Mouse (Mus musculus) heart, embryonic 11.5 days (tissue): ENCODE measurements at regions not wholly inside any gene's neighbourhood (a gene's known extent, or its start where the extent isn't known, plus 50 kb on each side); places are given as distances from the start of the nearest gene placed in this dataset.

ENCODE experiments used
- ATAC-seq: fragments of 200-750 bp; cut with Nextera tagmentation; replicated peaks from 2 replicates; pipeline ENCODE4 v1.8.0; 2017; ENCODE audit warnings: moderate library complexity; ENCODE audit not compliant: insufficient number of reproducible peaks, low FRiP score, low TSS enrichment
- H3K27ac ChIP-seq: fragments of 300-500 bp; sonication (generic); 2 replicates; pipeline ENCODE4 v1.5.1; 2014; ENCODE audit warnings: mild to moderate bottlenecking, low read depth, low read length
- H3K27me3 ChIP-seq: fragments of 300-500 bp; sonication (generic); 2 replicates; pipeline ENCODE4 v1.6.1; 2014; ENCODE audit warnings: mild to moderate bottlenecking, low read length, mixed read lengths; ENCODE audit not compliant: control insufficient read depth, insufficient read depth
- H3K36me3 ChIP-seq: fragments of 300-500 bp; sonication (generic); 2 replicates; pipeline ENCODE4 v1.6.1; 2014; ENCODE audit warnings: mild to moderate bottlenecking, low read length, moderate library complexity, mixed read lengths; ENCODE audit not compliant: control insufficient read depth, insufficient read depth
- H3K4me1 ChIP-seq: fragments of 300-500 bp; sonication (generic); 2 replicates; pipeline ENCODE4 v1.6.1; 2014; ENCODE audit warnings: low read length; ENCODE audit not compliant: control insufficient read depth, insufficient read depth
- H3K4me2 ChIP-seq: fragments of 300-500 bp; sonication (generic); 2 replicates; pipeline ENCODE4 v1.6.1; 2014; ENCODE audit warnings: mild to moderate bottlenecking, moderate library complexity
- H3K4me3 ChIP-seq: fragments of 300-500 bp; sonication (generic); 2 replicates; pipeline ENCODE4 v1.5.1; 2014; ENCODE audit warnings: low read depth, low read length
- H3K9ac ChIP-seq: fragments of 300-500 bp; sonication (generic); 2 replicates; pipeline ENCODE4 v1.6.1; 2014; ENCODE audit warnings: mild to moderate bottlenecking, low read depth, low read length, moderate library complexity
- H3K9me3 ChIP-seq: fragments of 300-500 bp; sonication (generic); replicated peaks from 2 replicates; pipeline ENCODE4 v1.6.1; 2016; ENCODE audit warnings: low read length; ENCODE audit not compliant: control insufficient read depth
- WGBS: fragments of 180-500 bp; shearing (Covaris S2); extraction: QIAGEN DNeasy Blood & Tissue Kit; methylation state at CpG from one replicate; pipeline ENCODE4 v1.1.7; 2014; ENCODE audit not compliant: insufficient replicate concordance; 5-methylcytosine and 5-hydroxymethylcytosine counted together

- 79% methylated on average over 3 of the region's 3 CpGs for WGBS
- Histone ChIP-seq H3K27me3 (no peaks in the 10 kb centered on the region), H3K4me1 (no peaks in the 10 kb centered on the region), H3K4me2 (no peak overlapping the region), H3K36me3 (no peaks in the 10 kb centered on the region), H3K27ac (no peak overlapping the region), H3K9me3 (no peaks in the 10 kb centered on the region), H3K9ac (no peak overlapping the region), H3K4me3 (no peak overlapping the region)
- ATAC-seq, result no peak
These were observed 81.7 kb upstream of the Pcbd1 start for GRCm38 (mm10) chr10:61007403-61007802.

DNA sequence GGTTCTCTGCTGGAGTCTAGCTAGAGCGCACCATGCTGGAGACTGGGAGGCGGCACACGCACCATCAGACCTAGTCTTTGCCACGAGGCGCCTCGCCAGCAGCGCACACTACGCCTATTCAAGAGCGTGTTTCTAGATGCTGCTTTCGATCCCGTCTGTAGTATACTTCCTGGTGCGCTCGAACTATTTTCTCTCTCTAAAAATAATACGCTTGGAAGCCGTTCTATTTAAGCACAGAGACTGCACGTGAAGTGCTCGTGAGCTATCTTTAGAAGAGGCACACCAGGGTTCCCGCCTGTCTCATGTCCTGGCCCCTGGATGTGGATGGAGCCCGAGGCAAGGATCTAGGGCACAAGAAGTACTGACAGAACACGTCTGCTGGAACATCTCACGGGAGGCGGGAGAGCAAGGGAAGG, 87.4 kb upstream of the Pcbd1 start:
- no peaks in the 10 kb centered on the region for H3K4me1 ChIP-seq
- no peak overlapping the region for H3K9ac ChIP-seq
- no peak overlapping the region for H3K4me2 ChIP-seq
- WGBS, result 74% methylated on average over 22 of the region's 22 CpGs
- H3K36me3 ChIP-seq, result no peaks in the 10 kb centered on the region
- no peak for ATAC-seq
- H3K9me3 ChIP-seq, result peaks cover 4% of the 10 kb centered on the region
- H3K27me3 ChIP-seq, result no peaks in the 10 kb centered on the region
- no peak overlapping the region for H3K4me3 ChIP-seq
- no peak overlapping the region for H3K27ac ChIP-seq

DNA sequence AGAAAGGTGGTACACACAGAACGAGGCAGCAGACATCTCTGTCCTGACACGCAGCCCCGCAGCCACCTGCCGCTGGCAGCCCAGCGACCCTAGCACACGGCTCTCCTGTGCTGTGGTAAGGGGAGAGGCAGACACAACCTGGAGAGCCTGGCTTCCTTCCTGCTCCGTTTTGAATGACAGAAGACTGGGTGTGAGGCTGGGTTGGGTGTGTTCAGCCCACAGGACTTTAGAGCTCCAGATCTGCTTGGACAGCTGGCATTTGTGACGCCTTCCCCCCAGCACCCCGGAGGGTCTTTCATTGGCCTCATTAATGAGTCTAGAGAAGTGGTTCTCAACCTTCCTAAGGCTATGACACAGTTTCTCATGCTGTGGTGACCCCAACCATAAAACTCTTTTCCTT, 91.7 kb upstream of the Pcbd1 start:
- Histone ChIP-seq H3K9ac (no peak overlapping the region), H3K27ac (no peak overlapping the region), H3K4me1 (no peaks in the 10 kb centered on the region), H3K9me3 (peaks cover 4% of the 10 kb centered on the region), H3K4me2 (no peak overlapping the region), H3K4me3 (no peak overlapping the region), H3K36me3 (no peaks in the 10 kb centered on the region), H3K27me3 (no peaks in the 10 kb centered on the region)
- 61% methylated on average over 9 of the region's 9 CpGs for WGBS
- ATAC-seq, result no peak

GRCm38 (mm10) chr10:60995908-60996640, 93.1 kb upstream of the Pcbd1 start:
- H3K4me1 ChIP-seq, result no peaks in the 10 kb centered on the region
- H3K9me3 ChIP-seq, result no peaks in the 10 kb centered on the region; the same call in 1 of the 2 replicates
- WGBS, result 82% methylated on average over 9 of the region's 9 CpGs
- H3K9ac ChIP-seq, result no peak overlapping the region
- no peak overlapping the region for H3K4me2 ChIP-seq
- H3K36me3 ChIP-seq, result no peaks in the 10 kb centered on the region
- no peak overlapping the region for H3K27ac ChIP-seq
- no peaks in the 10 kb centered on the region for H3K27me3 ChIP-seq
- no peak overlapping the region for H3K4me3 ChIP-seq
- ATAC-seq, result no peak

DNA sequence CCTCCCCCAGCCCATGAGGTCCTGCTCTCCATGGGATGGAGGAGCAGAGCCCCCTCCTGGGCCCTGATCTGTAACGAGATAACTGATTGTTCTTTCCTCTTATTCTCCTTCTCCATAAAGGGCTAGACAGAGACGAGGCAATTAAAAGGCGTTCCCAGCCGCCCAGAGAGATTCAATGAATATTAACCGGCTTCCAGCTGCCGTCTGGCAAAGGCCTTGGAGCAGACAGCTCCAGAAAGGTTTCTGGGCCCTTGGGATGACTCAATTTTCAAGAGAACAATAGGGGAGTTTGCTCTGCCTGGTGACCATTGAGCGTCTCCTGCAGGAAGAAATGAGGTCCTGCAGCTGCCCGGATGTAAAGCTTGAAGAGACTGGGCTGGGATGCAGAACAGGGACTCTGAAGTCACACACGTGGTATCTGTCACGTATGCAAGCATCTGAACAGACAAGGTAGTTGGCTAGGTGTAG, 104.0 kb upstream of the Pcbd1 start:
- Histone ChIP-seq H3K4me1 (no peaks in the 10 kb centered on the region), H3K4me2 (no peak overlapping the region), H3K9me3 (no peaks in the 10 kb centered on the region), H3K36me3 (no peaks in the 10 kb centered on the region), H3K4me3 (no peak overlapping the region), H3K27me3 (no peaks in the 10 kb centered on the region), H3K9ac (no peak overlapping the region), H3K27ac (no peak overlapping the region)
- no peak for ATAC-seq
- 23% methylated on average over 10 of the region's 10 CpGs for WGBS

GRCm38 (mm10) chr10:60981770-60982169, 107.4 kb upstream of the Pcbd1 start:
- no peak for ATAC-seq
- no peaks in the 10 kb centered on the region for H3K9me3 ChIP-seq
- H3K27me3 ChIP-seq, result 0 out of 2 replicates have a peak, but pooled peaks cover 2% of the 10 kb centered on the region
- H3K4me3 ChIP-seq, result no peak overlapping the region
- H3K4me2 ChIP-seq, result no peak overlapping the region
- H3K27ac ChIP-seq, result no peak overlapping the region
- WGBS, result 36% methylated on average over 6 of the region's 6 CpGs
- no peaks in the 10 kb centered on the region for H3K4me1 ChIP-seq
- no peak overlapping the region for H3K9ac ChIP-seq
- no peaks in the 10 kb centered on the region for H3K36me3 ChIP-seq

DNA sequence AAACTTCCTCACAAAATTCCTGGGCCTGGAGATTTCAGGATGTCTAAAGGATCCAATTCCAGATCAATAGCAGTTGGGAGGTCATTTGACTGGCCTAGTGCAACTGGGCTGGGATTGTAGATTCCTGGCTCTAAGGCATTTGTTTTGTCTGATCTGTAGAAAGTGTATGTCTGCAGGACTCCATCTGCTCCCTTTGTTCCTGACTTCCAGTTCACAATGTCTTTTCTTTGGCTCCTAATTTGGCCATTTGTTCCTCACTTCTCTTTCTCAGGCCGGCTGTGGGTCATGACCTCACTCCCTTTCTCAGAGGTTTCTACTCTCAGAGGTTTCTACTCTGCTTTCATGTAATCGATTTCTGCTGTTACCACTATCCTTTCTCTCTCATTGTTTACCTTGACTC, 115.5 kb upstream of the Pcbd1 start:
- ATAC-seq, result no peak
- Histone ChIP-seq H3K27ac (no peak overlapping the region), H3K4me2 (no peak overlapping the region), H3K9me3 (0 out of 2 replicates have a peak, but pooled peaks cover 2% of the 10 kb centered on the region), H3K9ac (no peak overlapping the region), H3K36me3 (no peaks in the 10 kb centered on the region), H3K4me1 (no peaks in the 10 kb centered on the region), H3K4me3 (no peak overlapping the region), H3K27me3 (0 out of 2 replicates have a peak, but pooled peaks cover 2% of the 10 kb centered on the region)
- WGBS, result 63% methylated on average over 2 of the region's 2 CpGs

- no peak overlapping the region for H3K4me2 ChIP-seq
- no peak overlapping the region for H3K4me3 ChIP-seq
- H3K9me3 ChIP-seq, result no peaks in the 10 kb centered on the region
- H3K27ac ChIP-seq, result peak overlapping the region; percentile 47; the same call in 1 of the 2 replicates
- no peaks in the 10 kb centered on the region for H3K36me3 ChIP-seq
- ATAC-seq, result no peak
- peaks cover 5% of the 10 kb centered on the region for H3K4me1 ChIP-seq
- WGBS, result 39% methylated on average over 10 of the region's 10 CpGs
- H3K9ac ChIP-seq, result no peak overlapping the region
- no peaks in the 10 kb centered on the region for H3K27me3 ChIP-seq
These were observed 124.3 kb upstream of the Pcbd1 start for GRCm38 (mm10) chr10:60964843-60965242.

DNA sequence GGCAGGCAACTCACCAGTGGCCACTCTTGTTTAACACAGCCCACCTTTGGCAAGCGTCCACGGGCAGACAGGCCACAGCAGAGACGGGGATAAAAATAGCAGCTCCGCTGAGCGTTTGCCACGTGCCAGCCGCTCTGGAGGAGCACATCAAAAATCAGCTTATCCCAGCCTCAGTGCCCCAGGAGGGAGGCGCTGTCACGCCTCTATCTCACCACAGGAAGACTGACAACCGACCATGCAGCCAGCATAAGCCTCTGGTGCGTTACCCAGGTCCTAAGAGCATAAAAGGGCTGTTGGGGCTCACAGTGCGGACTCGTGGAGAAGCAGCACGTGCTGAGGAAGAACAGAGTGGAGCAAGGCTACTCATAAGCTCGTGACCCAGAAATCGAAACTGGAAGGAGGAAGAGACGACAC, 126.4 kb upstream of the Unc5b start:
- H3K4me2 ChIP-seq, result peak overlapping the region; percentile 20
- no peaks in the 10 kb centered on the region for H3K36me3 ChIP-seq
- H3K4me3 ChIP-seq, result no peak overlapping the region
- no peak for ATAC-seq
- WGBS, result 16% methylated on average over 17 of the region's 17 CpGs
- no peaks in the 10 kb centered on the region for H3K9me3 ChIP-seq
- no peaks in the 10 kb centered on the region for H3K27me3 ChIP-seq
- no peak overlapping the region; the same call in 1 of the 2 replicates for H3K9ac ChIP-seq
- peaks cover 11% of the 10 kb centered on the region for H3K4me1 ChIP-seq
- H3K27ac ChIP-seq, result peak overlapping the region; percentile 67
